Mouse (Mus musculus): ENCODE results near the gene 1700020D05Rik.

- TF ChIP-seq CTCF (IDR thresholded peaks at IDR 0.05; ENCODE audit: extremely low read depth, insufficient read length, insufficient replicate concordance, low read depth, low read length) (no peak), POLR2A (IDR thresholded peaks at IDR 0.05; ENCODE audit: low read depth, low read length) (no peak)
Observed at GRCm38 (mm10) chr19:5500330-5500875, 3.2 kb downstream of the 1700020D05Rik start.
